Mouse (Mus musculus) midbrain, embryonic 12.5 days (tissue): ENCODE measurements around the gene Olfr1419. TPM values are rescaled to one million over a fixed set of nuclear protein-coding genes. Genes with fewer than 3 reads are reported as not detected.
"Not testable (repeated sequence)": the region's sequence is repeated elsewhere in the genome, so short reads cannot be mapped to it uniquely, and the experiment has no call there.

Experiments used
- ATAC-seq: fragments of 200-750 bp; cut with Nextera tagmentation; 2 replicates; pipeline ENCODE4 v1.8.0; 2017; ENCODE audit warnings: low read depth, moderate TSS enrichment, moderate library complexity; ENCODE audit not compliant: low FRiP score
- H3K27ac ChIP-seq: fragments of 300-500 bp; sonication (generic); replicated peaks from 2 replicates; pipeline ENCODE4 v1.5.1; 2016; ENCODE audit warnings: mild to moderate bottlenecking
- H3K27me3 ChIP-seq: fragments of 300-500 bp; sonication (generic); 2 replicates; pipeline ENCODE4 v1.6.1; 2016; ENCODE audit warnings: mild to moderate bottlenecking
- H3K36me3 ChIP-seq: fragments of 300-500 bp; sonication (generic); 2 replicates; pipeline ENCODE4 v1.6.1; 2016
- H3K4me1 ChIP-seq: fragments of 300-500 bp; sonication (generic); 2 replicates; pipeline ENCODE4 v1.6.1; 2016
- H3K4me2 ChIP-seq: fragments of 300-500 bp; sonication (generic); replicated peaks from 2 replicates; pipeline ENCODE4 v1.6.1; 2016; ENCODE audit warnings: mild to moderate bottlenecking, moderate library complexity
- H3K4me3 ChIP-seq: fragments of 300-500 bp; sonication (generic); 2 replicates; pipeline ENCODE4 v1.5.1; 2016; ENCODE audit warnings: mild to moderate bottlenecking
- H3K9ac ChIP-seq: fragments of 300-500 bp; sonication (generic); replicated peaks from 2 replicates; pipeline ENCODE4 v1.6.1; 2016; ENCODE audit warnings: mild to moderate bottlenecking, moderate library complexity
- H3K9me3 ChIP-seq: fragments of 300-500 bp; sonication (generic); 2 replicates; pipeline ENCODE4 v1.6.1; 2016; ENCODE audit warnings: mild to moderate bottlenecking
- WGBS: fragments of 180-500 bp; shearing (Covaris S2); methylation state at CpG from one replicate; pipeline ENCODE4 v1.1.7; 2016; 5-methylcytosine and 5-hydroxymethylcytosine counted together
- polyA plus RNA-seq: library from polyadenylated mRNA; unstranded; fragments of >200 nt; fragmentation: Nextera tagmentation; extraction: Ambion mirVana; gene quantifications from 2 replicates; pipeline ENCODE4 v1.2.1, GENCODE M21; 2016

Olfr1419 gene
- polyA plus RNA-seq = not detected in 2 replicates

DNA sequence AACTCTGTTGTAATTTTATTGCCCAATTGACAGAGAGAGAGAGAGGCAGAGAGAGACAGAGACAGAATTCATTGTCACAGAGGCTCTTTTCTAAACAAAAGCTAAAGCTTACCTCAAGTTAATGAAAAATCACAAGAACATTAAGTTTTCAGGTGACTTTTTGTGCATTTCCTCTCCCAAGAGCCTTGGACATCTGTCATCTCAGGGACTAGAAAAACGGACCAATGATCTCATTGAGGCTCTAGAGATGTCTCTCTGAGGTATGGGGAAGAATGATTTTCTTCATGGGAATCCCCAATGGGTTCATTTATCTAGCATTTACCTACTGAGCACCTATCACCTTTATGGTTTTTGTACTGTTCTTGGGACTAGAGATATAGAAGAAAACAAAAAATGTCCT, at the start of gene Olfr1419:
Gene Olfr1419, minus strand, starts transcription at position 101 of the 400 bp plus-strand sequence.
- H3K4me2 ChIP-seq = no peak within 1 kb of the TSS
- no peaks in the 10 kb centered on the region for H3K36me3 ChIP-seq
- no peaks in the 10 kb centered on the region for H3K9me3 ChIP-seq
- no peak within 1 kb of the TSS for H3K4me3 ChIP-seq
- no peaks in the 10 kb centered on the region for H3K4me1 ChIP-seq
- ATAC-seq = no peak
- H3K27me3 ChIP-seq = no peaks in the 10 kb centered on the region
- WGBS = 44% methylated on average over 1 of the region's 1 CpGs
- no peak within 1 kb of the TSS for H3K27ac ChIP-seq
- H3K9ac ChIP-seq = no peak within 1 kb of the TSS

DNA sequence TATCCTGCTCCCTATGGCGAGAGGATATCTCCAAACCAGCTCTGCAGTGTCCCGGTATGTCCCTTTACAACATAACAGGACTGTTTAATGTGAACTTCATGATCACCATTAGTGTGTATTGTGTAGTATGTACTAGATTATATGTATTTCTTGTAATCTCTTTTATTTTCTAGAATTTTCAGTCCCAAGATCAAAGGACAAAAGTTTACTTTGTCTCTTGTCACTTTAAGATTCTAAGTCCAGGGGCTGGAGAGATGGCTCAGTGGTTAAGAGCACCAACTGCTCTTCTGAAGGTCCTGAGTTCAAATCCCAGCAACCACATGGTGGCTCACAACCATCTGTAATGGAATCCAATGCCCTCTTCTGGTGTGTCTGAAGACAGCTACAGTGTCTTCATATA, 47.6 kb upstream of the Olfr1419 start:
- H3K27me3 ChIP-seq, H3K4me3 ChIP-seq, H3K4me1 ChIP-seq, H3K4me2 ChIP-seq, H3K27ac ChIP-seq, H3K9ac ChIP-seq, ATAC-seq, H3K9me3 ChIP-seq: not testable (repeated sequence)
- WGBS = 95% methylated on average over 2 of the region's 2 CpGs
- peaks cover 72% of the 10 kb centered on the region for H3K36me3 ChIP-seq

DNA sequence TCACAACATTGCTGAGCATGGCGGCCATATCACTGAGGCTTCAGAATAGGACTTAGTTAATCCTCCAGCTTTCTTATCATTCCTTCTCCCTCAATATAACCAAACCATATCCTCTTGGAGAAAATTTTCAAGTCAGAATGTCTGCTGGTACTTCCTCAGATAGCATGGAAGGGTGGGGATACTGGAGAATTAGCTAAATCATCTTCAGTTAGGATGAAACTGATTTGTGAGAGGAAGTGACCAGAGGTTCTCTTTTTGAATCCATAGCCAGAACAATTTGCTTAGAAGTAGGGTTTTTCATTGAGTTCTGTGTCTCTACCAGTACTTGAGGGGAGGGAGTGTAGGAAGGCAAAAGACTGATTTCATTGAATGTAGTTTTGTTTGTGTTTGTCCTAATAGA, 47.2 kb upstream of the Olfr1419 start:
- H3K4me1 ChIP-seq = no peaks in the 10 kb centered on the region
- H3K9me3 ChIP-seq = no peaks in the 10 kb centered on the region
- ATAC-seq = no peak
- H3K4me2 ChIP-seq = no peak overlapping the region
- peaks cover 68% of the 10 kb centered on the region for H3K36me3 ChIP-seq
- H3K4me3 ChIP-seq = no peak overlapping the region
- H3K27ac ChIP-seq = no peak overlapping the region
- H3K9ac ChIP-seq = no peak overlapping the region
- WGBS = 88% methylated on average over 1 of the region's 1 CpGs
- no peaks in the 10 kb centered on the region for H3K27me3 ChIP-seq

- 39% methylated on average over 2 of the region's 2 CpGs for WGBS
- no peak overlapping the region for H3K27ac ChIP-seq
- H3K36me3 ChIP-seq = peaks cover 20% of the 10 kb centered on the region
- no peaks in the 10 kb centered on the region for H3K27me3 ChIP-seq
- no peak for ATAC-seq
- H3K9me3 ChIP-seq = no peaks in the 10 kb centered on the region
- peaks cover 24% of the 10 kb centered on the region for H3K4me1 ChIP-seq
- no peak overlapping the region for H3K4me2 ChIP-seq
- no peak overlapping the region for H3K4me3 ChIP-seq
- no peak overlapping the region for H3K9ac ChIP-seq
These were observed 40.9 kb upstream of the Olfr1419 start for GRCm38 (mm10) chr19:11915804-11916203.

DNA sequence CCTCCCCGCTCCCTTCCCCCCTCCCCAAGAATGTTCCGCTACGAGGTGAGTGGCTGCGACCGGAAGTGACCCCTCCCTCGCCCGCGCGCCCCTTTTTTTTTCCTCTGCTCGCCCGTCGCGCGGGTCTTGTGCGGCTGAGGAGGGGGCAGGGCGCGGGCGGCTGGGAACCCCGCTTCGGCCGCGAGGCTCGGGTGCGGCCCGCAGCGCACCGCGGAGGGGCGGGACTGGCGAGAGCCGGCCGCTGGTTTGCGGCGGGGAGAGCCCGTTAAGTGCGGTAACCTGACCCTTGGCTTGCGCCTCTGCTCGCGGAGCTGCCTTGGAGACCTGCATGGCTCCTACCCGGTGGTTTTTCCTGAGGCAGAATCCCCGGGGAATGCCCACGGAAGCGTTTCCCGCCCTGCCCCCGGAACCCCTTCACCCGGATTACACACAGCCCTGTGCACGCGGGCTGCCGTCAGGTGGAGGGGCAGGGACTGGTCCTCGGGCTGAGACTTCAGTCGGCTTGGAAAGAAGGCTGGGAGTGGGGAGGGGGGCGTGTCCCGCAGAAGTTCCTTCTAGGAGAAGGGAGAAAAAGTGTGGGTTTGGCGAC, 37.7 kb upstream of the Olfr1419 start:
- Histone ChIP-seq H3K4me1 (peaks cover 24% of the 10 kb centered on the region), H3K9me3 (no peaks in the 10 kb centered on the region), H3K27ac (peak overlapping the region; percentile 91), H3K4me3 (peak overlapping the region; percentile 87), H3K9ac (peak overlapping the region; percentile 87), H3K4me2 (peak overlapping the region; percentile 77), H3K36me3 (peaks cover 10% of the 10 kb centered on the region; the same call in 1 of the 2 replicates), H3K27me3 (no peaks in the 10 kb centered on the region)
- ATAC-seq = peak; percentile 79
- WGBS = under 1% methylated on average over 27 of the region's 54 CpGs

- Histone ChIP-seq H3K27me3 (no peaks in the 10 kb centered on the region), H3K9ac (peak within 1 kb of the TSS; percentile 87), H3K4me3 (peak within 1 kb of the TSS; percentile 87), H3K9me3 (no peaks in the 10 kb centered on the region), H3K27ac (peak within 1 kb of the TSS; percentile 91), H3K4me1 (peaks cover 24% of the 10 kb centered on the region), H3K4me2 (peak within 1 kb of the TSS; percentile 77), H3K36me3 (peaks cover 10% of the 10 kb centered on the region; the same call in 1 of the 2 replicates)
- under 1% methylated on average over 52 of the region's 53 CpGs for WGBS
- ATAC-seq = peak; percentile 96
These were observed 37.2 kb upstream of the Olfr1419 start, which contains the start of gene Patl1 for GRCm38 (mm10) chr19:11912037-11912532. Gene Patl1 (plus strand): TSS chr19:11912399.

DNA sequence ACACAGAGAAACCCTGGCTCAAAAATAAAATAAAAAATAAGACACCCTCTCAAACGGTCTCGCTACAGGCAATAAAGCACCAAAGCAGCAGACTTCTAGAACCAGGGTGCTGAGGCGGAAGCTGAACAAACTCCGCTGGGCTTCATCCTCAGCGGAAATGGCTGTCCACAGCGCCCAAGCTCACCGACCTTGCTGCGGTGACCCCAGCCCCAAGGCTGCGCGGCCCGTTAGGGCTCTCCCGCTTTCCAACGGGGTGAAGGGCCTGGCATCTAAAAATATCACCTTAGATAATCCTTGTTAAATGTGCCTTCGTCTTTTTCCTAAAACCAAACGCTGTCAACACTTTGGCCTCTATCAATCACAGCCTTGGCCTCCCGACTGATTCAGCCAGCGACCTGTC, 36.7 kb upstream of the Olfr1419 start:
- Histone ChIP-seq H3K9me3 (no peaks in the 10 kb centered on the region), H3K27ac (peak overlapping the region; percentile 91), H3K27me3 (no peaks in the 10 kb centered on the region), H3K36me3 (peaks cover 10% of the 10 kb centered on the region; the same call in 1 of the 2 replicates), H3K4me3 (peak overlapping the region; percentile 87), H3K4me1 (peaks cover 24% of the 10 kb centered on the region), H3K9ac (peak overlapping the region; percentile 52), H3K4me2 (peak overlapping the region; percentile 77)
- ATAC-seq = peak; percentile 31
- WGBS = 5% methylated on average over 17 of the region's 17 CpGs

- no peak overlapping the region for H3K9ac ChIP-seq
- H3K4me3 ChIP-seq = peak overlapping the region; percentile 87
- no peak for ATAC-seq
- peaks cover 24% of the 10 kb centered on the region for H3K4me1 ChIP-seq
- WGBS = 92% methylated on average over 5 of the region's 5 CpGs
- peaks cover 10% of the 10 kb centered on the region; the same call in 1 of the 2 replicates for H3K36me3 ChIP-seq
- peak overlapping the region; percentile 77 for H3K4me2 ChIP-seq
- no peak overlapping the region for H3K27ac ChIP-seq
- no peaks in the 10 kb centered on the region for H3K9me3 ChIP-seq
- H3K27me3 ChIP-seq = no peaks in the 10 kb centered on the region
These were observed 36.1 kb upstream of the Olfr1419 start for GRCm38 (mm10) chr19:11911021-11911420.

- Histone ChIP-seq H3K27ac (no peak within 1 kb of the TSS), H3K36me3 (no peaks in the 10 kb centered on the region), H3K4me2 (no peak within 1 kb of the TSS), H3K9ac (no peak within 1 kb of the TSS), H3K9me3 (no peaks in the 10 kb centered on the region), H3K4me1 (no peaks in the 10 kb centered on the region), H3K4me3 (no peak within 1 kb of the TSS), H3K27me3 (no peaks in the 10 kb centered on the region)
- WGBS = 39% methylated on average over 1 of the region's 1 CpGs
- ATAC-seq = no peak
These were observed 11.4 kb upstream of the Olfr1419 start, which contains the start of gene Olfr1420 for GRCm38 (mm10) chr19:11886265-11886664. Gene Olfr1420 (plus strand): TSS chr19:11886565.

DNA sequence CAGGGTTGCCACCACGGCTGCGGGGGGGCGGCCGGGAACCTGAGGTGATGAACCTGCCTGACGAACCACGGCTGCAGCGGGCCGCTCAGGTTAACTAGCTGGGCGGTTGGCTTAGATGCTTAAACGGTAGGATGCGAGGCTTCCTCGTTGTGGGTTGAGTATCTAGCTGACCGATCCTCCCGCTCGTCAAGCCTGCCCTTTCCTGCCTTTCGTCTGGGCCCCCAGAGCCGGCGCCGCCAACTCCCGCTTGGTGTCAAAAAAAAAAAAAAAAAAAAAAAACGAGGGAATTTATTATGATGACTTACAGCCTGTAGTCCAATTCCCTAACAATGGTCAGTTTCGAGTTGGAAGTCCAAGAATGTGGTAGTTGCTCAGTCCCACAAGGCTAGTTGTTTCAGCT, 3.5 kb upstream of the Olfr1419 start:
- H3K27ac ChIP-seq, ATAC-seq, H3K9me3 ChIP-seq, H3K27me3 ChIP-seq, H3K9ac ChIP-seq, H3K4me1 ChIP-seq, H3K4me3 ChIP-seq, H3K36me3 ChIP-seq, H3K4me2 ChIP-seq: not testable (repeated sequence)
- WGBS = 64% methylated on average over 22 of the region's 22 CpGs

- Histone ChIP-seq H3K27ac (no peak overlapping the region), H3K27me3 (no peaks in the 10 kb centered on the region), H3K9me3 (no peaks in the 10 kb centered on the region), H3K4me1 (no peaks in the 10 kb centered on the region), H3K4me2 (no peak overlapping the region), H3K9ac (no peak overlapping the region), H3K4me3 (no peak overlapping the region), H3K36me3 (no peaks in the 10 kb centered on the region)
- ATAC-seq = no peak
- 75% methylated on average over 2 of the region's 2 CpGs for WGBS
These were observed 7.1 kb downstream of the Olfr1419 start for GRCm38 (mm10) chr19:11867837-11868236.

DNA sequence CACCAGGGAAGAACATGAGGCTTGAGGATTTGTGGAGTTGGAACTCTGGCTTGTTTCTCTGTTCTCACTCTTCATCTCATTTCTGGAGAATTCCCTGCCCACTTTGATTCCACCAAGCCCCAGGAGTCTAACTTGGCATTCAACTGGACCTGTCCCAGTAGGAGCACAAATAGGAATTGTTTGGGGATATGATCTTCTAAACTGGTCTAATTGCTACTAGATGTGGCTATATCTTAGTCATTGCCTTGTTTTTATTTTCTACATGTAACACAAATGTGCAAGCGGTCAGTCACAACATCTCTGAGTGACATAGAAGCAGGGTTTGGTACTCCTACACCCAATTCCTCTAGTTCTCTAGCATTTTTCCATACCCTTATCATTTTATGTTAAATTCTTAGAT, 13.9 kb downstream of the Olfr1419 start, which contains the start of gene Olfr1418:
Gene Olfr1418, minus strand, starts transcription at position 101 of the 400 bp plus-strand sequence.
- 100% methylated on average over 1 of the region's 1 CpGs for WGBS
- Histone ChIP-seq H3K4me2 (no peak within 1 kb of the TSS), H3K27me3 (no peaks in the 10 kb centered on the region), H3K4me1 (no peaks in the 10 kb centered on the region), H3K36me3 (no peaks in the 10 kb centered on the region), H3K9ac (no peak within 1 kb of the TSS), H3K4me3 (no peak within 1 kb of the TSS), H3K9me3 (no peaks in the 10 kb centered on the region), H3K27ac (no peak within 1 kb of the TSS)
- ATAC-seq = no peak
